Mouse (Mus musculus) liver, postnatal 0 days (tissue): ENCODE measurements at regions not wholly inside any gene's neighbourhood (a gene's known extent, or its start where the extent isn't known, plus 50 kb on each side); places are given as distances from the start of the nearest gene placed in this dataset.

ENCODE experiments used
- CTCF ChIP-seq: sonication (generic); IDR thresholded peaks from 2 replicates; pipeline ENCODE4 v1.5.1; 2016; ENCODE audit warnings: antibody characterized with exemption, low read depth
- EP300 ChIP-seq: IDR thresholded peaks from 2 replicates; pipeline ENCODE4 v1.6.1; 2016; ENCODE audit warnings: antibody characterized with exemption, low read depth, mild to moderate bottlenecking

DNA sequence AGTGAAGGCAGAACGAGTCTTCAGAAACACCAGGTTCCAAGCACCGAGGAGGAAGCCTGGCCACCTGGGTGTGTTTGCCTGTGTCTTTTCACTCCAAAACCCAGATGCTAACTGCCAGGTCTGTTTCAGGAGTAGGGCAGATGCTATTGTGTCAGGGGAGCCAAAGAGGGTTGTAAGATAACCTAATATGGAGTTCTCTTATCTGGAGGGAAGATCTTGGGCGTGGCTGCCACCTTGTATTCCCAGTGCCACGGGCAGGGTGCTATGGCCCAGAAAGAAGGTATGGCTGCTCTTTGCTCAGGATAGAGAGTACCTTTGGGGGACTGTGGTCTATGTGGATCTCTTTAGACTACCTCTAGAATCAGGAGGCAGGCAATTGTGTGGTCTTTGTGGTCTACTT lies 216.0 kb upstream of the Atp5g3 start:
- TF ChIP-seq EP300, result no peak
- TF ChIP-seq CTCF, result no peak
